Mouse (Mus musculus) liver, embryonic 13.5 days (tissue): ENCODE results near the gene Zfp462. TPM values are rescaled to one million over a fixed set of nuclear protein-coding genes. Genes with fewer than 3 reads are reported as not detected.
A peak's percentile ranks its signal among the peaks of the same experiment; 100 is the strongest.
"Not testable (repeated sequence)": the region's sequence is repeated elsewhere in the genome, so short reads cannot be mapped to it uniquely, and the experiment has no call there.

Experiments used
- ATAC-seq: fragments of 200-750 bp; cut with Nextera tagmentation; 2 replicates; pipeline ENCODE4 v1.8.0; 2017; ENCODE audit warnings: low read depth, mild to moderate bottlenecking, moderate number of reproducible peaks, moderate library complexity
- DNase-seq: peaks from one replicate; pipeline ENCODE4 v3.0.0; 2022
- H3K27ac ChIP-seq: fragments of 300-500 bp; sonication (generic); 2 replicates; pipeline ENCODE4 v1.5.1; 2015; ENCODE audit warnings: moderate library complexity, mild to moderate bottlenecking, inconsistent platforms
- H3K27me3 ChIP-seq: fragments of 300-500 bp; sonication (generic); 2 replicates; pipeline ENCODE4 v1.6.1; 2015; ENCODE audit warnings: mild to moderate bottlenecking, inconsistent platforms
- H3K36me3 ChIP-seq: fragments of 300-500 bp; sonication (generic); 2 replicates; pipeline ENCODE4 v1.6.1; 2015; ENCODE audit warnings: mild to moderate bottlenecking, inconsistent platforms
- H3K4me1 ChIP-seq: fragments of 300-500 bp; sonication (generic); replicated peaks from 2 replicates; pipeline ENCODE4 v1.6.1; 2015; ENCODE audit warnings: inconsistent platforms
- H3K4me2 ChIP-seq: fragments of 300-500 bp; sonication (generic); 2 replicates; pipeline ENCODE4 v1.6.1; 2015; ENCODE audit warnings: inconsistent platforms, mild to moderate bottlenecking, moderate library complexity
- H3K4me3 ChIP-seq: fragments of 300-500 bp; sonication (generic); replicated peaks from 2 replicates; pipeline ENCODE4 v1.5.1; 2015; ENCODE audit warnings: mild to moderate bottlenecking, inconsistent platforms
- H3K9ac ChIP-seq: fragments of 300-500 bp; sonication (generic); 2 replicates; pipeline ENCODE4 v1.6.1; 2015; ENCODE audit warnings: mild to moderate bottlenecking, inconsistent platforms
- H3K9me3 ChIP-seq: fragments of 300-500 bp; sonication (generic); replicated peaks from 2 replicates; pipeline ENCODE4 v1.6.1; 2016; ENCODE audit warnings: inconsistent platforms
- WGBS: fragments of 180-500 bp; shearing (Covaris S2); methylation state at CpG from one replicate; pipeline ENCODE4 v1.1.7; 2015; ENCODE audit not compliant: insufficient replicate concordance; 5-methylcytosine and 5-hydroxymethylcytosine counted together
- polyA plus RNA-seq: library from polyadenylated mRNA; unstranded; fragments of >200 nt; fragmentation: Nextera tagmentation; extraction: Ambion mirVana; gene quantifications from 2 replicates; pipeline ENCODE4 v1.2.1, GENCODE M21; 2015

Gene Zfp462
- 0.14 and 0.20 TPM in 2 replicates for polyA plus RNA-seq

- peaks cover 63% of the 10 kb centered on the region for H3K27me3 ChIP-seq
- H3K9ac ChIP-seq, result no peak within 1 kb of the TSS
- no peaks in the 10 kb centered on the region for H3K36me3 ChIP-seq
- ATAC-seq (no peak), DNase-seq (no peak)
- WGBS, result 2% methylated on average over 43 of the region's 43 CpGs
- peak within 1 kb of the TSS; percentile 35 for H3K4me3 ChIP-seq
- H3K4me2 ChIP-seq, result peak within 1 kb of the TSS; percentile 63
- H3K27ac ChIP-seq, result no peak within 1 kb of the TSS
- no peaks in the 10 kb centered on the region for H3K4me1 ChIP-seq
- no peaks in the 10 kb centered on the region for H3K9me3 ChIP-seq
Observed at GRCm38 (mm10) chr4:54944921-54945430, at the start of gene Zfp462. Gene Zfp462, plus strand, starts transcription at chr4:54945048.

GRCm38 (mm10) chr4:54896017-54896416 lies 48.8 kb upstream of the Zfp462 start:
- Histone ChIP-seq H3K4me3 (no peak overlapping the region), H3K27ac (no peak overlapping the region), H3K9me3 (no peaks in the 10 kb centered on the region), H3K27me3 (no peaks in the 10 kb centered on the region), H3K9ac (no peak overlapping the region), H3K4me1 (no peaks in the 10 kb centered on the region), H3K36me3 (no peaks in the 10 kb centered on the region), H3K4me2 (no peak overlapping the region)
- WGBS, result 72% methylated on average over 4 of the region's 4 CpGs
- DNase-seq (no peak), ATAC-seq (no peak)

- Histone ChIP-seq H3K4me1 (no peaks in the 10 kb centered on the region), H3K27ac (no peak overlapping the region), H3K4me2 (no peak overlapping the region), H3K9ac (no peak overlapping the region), H3K9me3 (no peaks in the 10 kb centered on the region), H3K36me3 (no peaks in the 10 kb centered on the region), H3K4me3 (no peak overlapping the region), H3K27me3 (no peaks in the 10 kb centered on the region)
- no peak for ATAC-seq
- DNase-seq, result no peak
- WGBS, result 62% methylated on average over 8 of the region's 8 CpGs
Observed at GRCm38 (mm10) chr4:54904641-54905040, 40.2 kb upstream of the Zfp462 start.

- ATAC-seq (no peak), DNase-seq (no peak)
- no peak overlapping the region for H3K4me2 ChIP-seq
- H3K9me3 ChIP-seq, result no peaks in the 10 kb centered on the region
- H3K27me3 ChIP-seq, result no peaks in the 10 kb centered on the region
- no peak overlapping the region for H3K4me3 ChIP-seq
- no peak overlapping the region for H3K9ac ChIP-seq
- no peaks in the 10 kb centered on the region for H3K4me1 ChIP-seq
- WGBS, result 59% methylated on average over 7 of the region's 7 CpGs
- no peaks in the 10 kb centered on the region for H3K36me3 ChIP-seq
- no peak overlapping the region for H3K27ac ChIP-seq
Observed at GRCm38 (mm10) chr4:54905399-54905953, 39.4 kb upstream of the Zfp462 start.

- no peak overlapping the region for H3K9ac ChIP-seq
- WGBS, result 54% methylated on average over 3 of the region's 3 CpGs
- H3K27me3 ChIP-seq, result no peaks in the 10 kb centered on the region
- ATAC-seq (no peak), DNase-seq (no peak)
- H3K4me1 ChIP-seq, result no peaks in the 10 kb centered on the region
- H3K9me3 ChIP-seq, result no peaks in the 10 kb centered on the region
- H3K27ac ChIP-seq, result no peak overlapping the region
- no peaks in the 10 kb centered on the region for H3K36me3 ChIP-seq
- no peak overlapping the region for H3K4me3 ChIP-seq
- no peak overlapping the region for H3K4me2 ChIP-seq
Observed at GRCm38 (mm10) chr4:54910300-54910699, 34.5 kb upstream of the Zfp462 start.

GRCm38 (mm10) chr4:54918276-54918675 lies 26.6 kb upstream of the Zfp462 start:
- no peak overlapping the region for H3K4me2 ChIP-seq
- H3K27me3 ChIP-seq, result no peaks in the 10 kb centered on the region
- 50% methylated on average over 3 of the region's 3 CpGs for WGBS
- no peaks in the 10 kb centered on the region for H3K36me3 ChIP-seq
- no peak overlapping the region for H3K27ac ChIP-seq
- no peak overlapping the region for H3K4me3 ChIP-seq
- ATAC-seq, result no peak
- no peaks in the 10 kb centered on the region for H3K9me3 ChIP-seq
- no peak for DNase-seq
- H3K9ac ChIP-seq, result no peak overlapping the region
- H3K4me1 ChIP-seq, result no peaks in the 10 kb centered on the region

- no peak overlapping the region for H3K27ac ChIP-seq
- H3K36me3 ChIP-seq, result no peaks in the 10 kb centered on the region
- DNase-seq, result no peak
- H3K4me2 ChIP-seq, result no peak overlapping the region
- no peaks in the 10 kb centered on the region for H3K27me3 ChIP-seq
- whole genome bisulfite sequencing, result 73% methylated on average over 2 of the region's 2 CpGs
- no peaks in the 10 kb centered on the region for H3K4me1 ChIP-seq
- H3K9me3 ChIP-seq, result no peaks in the 10 kb centered on the region
- ATAC-seq, result no peak
- no peak overlapping the region for H3K9ac ChIP-seq
- no peak overlapping the region for H3K4me3 ChIP-seq
Observed at GRCm38 (mm10) chr4:54923386-54923785, 21.5 kb upstream of the Zfp462 start.

GRCm38 (mm10) chr4:54924306-54924705 lies 20.5 kb upstream of the Zfp462 start:
- H3K9ac ChIP-seq, result no peak overlapping the region
- no peaks in the 10 kb centered on the region for H3K4me1 ChIP-seq
- WGBS, result 66% methylated on average over 2 of the region's 2 CpGs
- no peak overlapping the region for H3K4me3 ChIP-seq
- no peak overlapping the region for H3K4me2 ChIP-seq
- no peaks in the 10 kb centered on the region for H3K27me3 ChIP-seq
- H3K9me3 ChIP-seq, result no peaks in the 10 kb centered on the region
- no peak overlapping the region for H3K27ac ChIP-seq
- ATAC-seq (no peak), DNase-seq (no peak)
- no peaks in the 10 kb centered on the region for H3K36me3 ChIP-seq

- not testable (repeated sequence) for H3K36me3 ChIP-seq, ATAC-seq, H3K9me3 ChIP-seq
Observed at GRCm38 (mm10) chr4:54926456-54926855, 18.4 kb upstream of the Zfp462 start.

GRCm38 (mm10) chr4:54927321-54928062 lies 17.4 kb upstream of the Zfp462 start:
- H3K27me3 ChIP-seq, ATAC-seq: not testable (repeated sequence)
- WGBS, result 60% methylated on average over 8 of the region's 8 CpGs

More at GRCm38 (mm10) chr4:54926456-54926855, 18.4 kb upstream of the Zfp462 start:
- H3K4me1 ChIP-seq, H3K9ac ChIP-seq, H3K4me2 ChIP-seq, H3K27ac ChIP-seq, H3K4me3 ChIP-seq, DNase-seq, H3K27me3 ChIP-seq: not testable (repeated sequence)
- WGBS, result 78% methylated on average over 5 of the region's 5 CpGs

GRCm38 (mm10) chr4:54929686-54930085 lies 15.2 kb upstream of the Zfp462 start:
- 64% methylated on average over 2 of the region's 2 CpGs for WGBS
- Histone ChIP-seq H3K27ac (no peak overlapping the region), H3K4me1 (no peaks in the 10 kb centered on the region), H3K4me3 (no peak overlapping the region), H3K27me3 (no peaks in the 10 kb centered on the region), H3K9me3 (no peaks in the 10 kb centered on the region), H3K36me3 (no peaks in the 10 kb centered on the region), H3K9ac (no peak overlapping the region), H3K4me2 (no peak overlapping the region)
- ATAC-seq (no peak), DNase-seq (no peak)

More at GRCm38 (mm10) chr4:54927321-54928062, 17.4 kb upstream of the Zfp462 start:
- not testable (repeated sequence) for H3K27ac ChIP-seq, H3K36me3 ChIP-seq, H3K4me1 ChIP-seq, H3K4me3 ChIP-seq, H3K9ac ChIP-seq, DNase-seq, H3K9me3 ChIP-seq, H3K4me2 ChIP-seq

- Histone ChIP-seq H3K9me3 (no peaks in the 10 kb centered on the region), H3K4me2 (no peak overlapping the region), H3K27me3 (no peaks in the 10 kb centered on the region), H3K27ac (no peak overlapping the region), H3K4me1 (no peaks in the 10 kb centered on the region), H3K36me3 (no peaks in the 10 kb centered on the region), H3K9ac (no peak overlapping the region), H3K4me3 (no peak overlapping the region)
- DNase-seq (no peak), ATAC-seq (no peak)
- WGBS, result 15% methylated on average over 2 of the region's 2 CpGs
Observed at GRCm38 (mm10) chr4:54932668-54933067, 12.2 kb upstream of the Zfp462 start.
